Mouse (Mus musculus): ENCODE results near the gene Wdr86.

GRCm38 (mm10) chr5:24737595-24737994 is 7.1 kb upstream of the Wdr86 start:
- no peak for TF ChIP-seq CTCF (IDR thresholded peaks at IDR 0.05; ENCODE audit: low read depth)
- TF ChIP-seq EP300 (IDR thresholded peaks at IDR 0.05; ENCODE audit: low read depth): no peak
